Mouse (Mus musculus) erythroblast, embryonic 14.5 days (primary cell): ENCODE measurements around the gene Akap2.
"Not testable (repeated sequence)": the region's sequence is repeated elsewhere in the genome, so short reads cannot be mapped to it uniquely, and the experiment has no call there.

Experiments
- GATA1 ChIP-seq: IDR thresholded peaks from 2 replicates; pipeline ENCODE4 v1.6.1; 2012; ENCODE audit warnings: low read length, inconsistent platforms, mixed read lengths
- TAL1 ChIP-seq: IDR thresholded peaks from 3 replicates; pipeline ENCODE4 v1.6.1; 2012; ENCODE audit warnings: low read length, inconsistent platforms, mixed read lengths

GRCm38 (mm10) chr4:57888978-57889377 lies 171.5 kb downstream of the Akap2 start:
- not testable (repeated sequence) for TF ChIP-seq GATA1, TAL1
